In the genomic region with DNA sequence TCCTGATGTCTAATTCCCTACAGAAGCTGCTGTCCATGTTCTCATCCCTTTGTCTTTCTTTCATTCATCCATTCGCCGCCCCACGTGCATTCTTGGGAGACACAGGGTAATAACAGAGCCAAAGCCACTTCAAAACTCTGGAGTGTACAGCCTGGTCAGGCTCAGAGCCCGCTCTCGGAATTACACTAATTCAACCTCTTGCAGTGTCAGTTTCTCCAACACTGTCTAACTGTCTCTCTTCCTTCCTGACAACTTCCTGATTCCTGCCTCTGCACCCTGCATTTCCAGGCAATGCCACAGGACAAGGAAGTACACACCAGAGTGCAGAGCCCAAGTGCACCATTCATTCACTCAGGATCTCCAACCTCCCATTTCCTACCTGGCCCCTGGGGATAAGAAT, we compare ENCODE assay signal across 20 mouse cellular contexts. TPM values are rescaled to one million over a fixed set of nuclear protein-coding genes. Genes with fewer than 3 reads are reported as not detected.
DNase-seq lines count a peak whose midpoint lies in the region; ATAC-seq and TF ChIP-seq lines count a peak whose summit lies in the region.
"Had no signal": no experiment of that assay in that cellular context is flagged by ENCODE, and none has a peak within 500 bp of the region (broad histone marks: within the 10 kb centered on the region; RNA-seq: fewer than 3 reads in every experiment).

No protein-coding gene starts in this region.

- peaks cover 3% of the 10 kb centered on the region for H3K4me1 ChIP-seq in heart, adult 2 months (ENCODE audit: control insufficient read depth, insufficient read depth, low read length)
- peaks cover 15% of the 10 kb centered on the region for H3K4me1 ChIP-seq in lung, adult 2 months (ENCODE audit: control insufficient read depth, insufficient read depth, low read length)
- peaks cover 15% of the 10 kb centered on the region for H3K4me1 ChIP-seq in bone marrow, adult 2 months (ENCODE audit: control insufficient read depth, insufficient read depth, low read length)

- H3K9ac ChIP-seq in heart, adult 2 months (ENCODE audit: low read depth, low read length): no peak overlapping the region
- H3K9ac ChIP-seq: forebrain, embryonic 13.5 days; hindbrain, embryonic 12.5 days; hindbrain, embryonic 15.5 days had no signal

- WGBS in heart, adult 2 months: 79% methylated on average over 5 of the region's 5 CpGs
- WGBS in lung, adult 2 months: 72% methylated on average over 5 of the region's 5 CpGs
- WGBS in bone marrow, adult 2 months: 55% methylated on average over 5 of the region's 5 CpGs

- TF ChIP-seq POLR2A in heart, adult 2 months (IDR thresholded peaks at IDR 0.05; ENCODE audit: insufficient read depth, low read depth, low read length): no peak
- no peak for TF ChIP-seq POLR2A in lung, adult 2 months (IDR thresholded peaks at IDR 0.05; ENCODE audit: borderline replicate concordance, extremely low read depth, low read depth, low read length)
- TF ChIP-seq POLR2A in bone marrow, adult 2 months (IDR thresholded peaks at IDR 0.05; ENCODE audit: borderline replicate concordance, control insufficient read depth, low read depth, low read length): no peak

- no peak for TF ChIP-seq CTCF in heart, adult 2 months (IDR thresholded peaks at IDR 0.05)
- no peak for TF ChIP-seq CTCF in lung, adult 2 months (IDR thresholded peaks at IDR 0.05; ENCODE audit: insufficient read depth, low read length)
- TF ChIP-seq CTCF in bone marrow, adult 2 months (IDR thresholded peaks at IDR 0.05; ENCODE audit: control insufficient read depth, insufficient read depth, low read length): no peak

- no peak for TF ChIP-seq EP300 in heart, adult 2 months (IDR thresholded peaks at IDR 0.05; ENCODE audit: insufficient read depth, low read depth, low read length)

- no peak overlapping the region for H3K27ac ChIP-seq in heart, adult 2 months
- peak overlapping the region; percentile 27; the same call in 1 of the 2 replicates for H3K27ac ChIP-seq in bone marrow, adult 2 months (ENCODE audit: control insufficient read depth, insufficient read depth, low read depth, low read length, poor library complexity)
- H3K27ac ChIP-seq: forebrain, embryonic 10.5 days; forebrain, embryonic 13.5 days; gastrocnemius, adult 2 months; hindbrain, embryonic 12.5 days; hindbrain, embryonic 15.5 days had no signal

- DNase-seq in heart, adult 11 months: peak; percentile 79
- DNase-seq in heart, adult 2 months: no peak
- peak; percentile 19 for DNase-seq in lung, postnatal 36 days
- no peak for DNase-seq in lung, adult 2 months
- no peak for DNase-seq in thymus, postnatal 36 days
- DNase-seq: adrenal gland, adult 8-10 months; adrenal gland, postnatal 25 days; cerebellum, adult 18-20 months; cerebellum, adult 9-10 months; cerebellum, postnatal 14 days; gastrocnemius, adult 2 months; gastrocnemius, postnatal 14 days had no signal

- intact Hi-C loops in heart, adult 2 months (cut with DNase I): no loop called here

- no peak overlapping the region for H3K4me3 ChIP-seq in heart, adult 2 months
- H3K4me3 ChIP-seq in lung, adult 2 months (replicated peaks; ENCODE audit: extremely low read depth, low read depth, low read length): no peak overlapping the region
- H3K4me3 ChIP-seq in bone marrow, adult 2 months (replicated peaks; ENCODE audit: control insufficient read depth, low read depth, low read length): no peak overlapping the region
- H3K4me3 ChIP-seq: forebrain, embryonic 10.5 days; forebrain, embryonic 13.5 days; gastrocnemius, adult 2 months; hindbrain, embryonic 12.5 days; hindbrain, embryonic 15.5 days had no signal

- H3K27me3 ChIP-seq in heart, adult 2 months (ENCODE audit: control insufficient read depth, insufficient read depth, low read length): no peaks in the 10 kb centered on the region
- H3K27me3 ChIP-seq: forebrain, embryonic 13.5 days; hindbrain, embryonic 12.5 days; hindbrain, embryonic 15.5 days had no signal

- peaks cover 1% of the 10 kb centered on the region for H3K36me3 ChIP-seq in heart, adult 2 months (ENCODE audit: control insufficient read depth, insufficient read depth, low read length)
- H3K36me3 ChIP-seq: hindbrain, embryonic 12.5 days; hindbrain, embryonic 15.5 days had no signal

- H3K79me2 ChIP-seq in heart, adult 2 months (replicated peaks; ENCODE audit: control insufficient read depth, insufficient read depth, low read length): no peaks in the 10 kb centered on the region

- ATAC-seq in megakaryocyte, adult 5-6 weeks (ENCODE audit: poor library complexity, severe bottlenecking): peak; percentile 25
- ATAC-seq: activated CD4-positive, CD25-positive, alpha-beta regulatory T cell, adult 4 months; forebrain, embryonic 13.5 days; forebrain, embryonic 16.5 days had no signal

RNA-seq across cellular contexts. Expression of gene Fam49b, which starts 58.4 kb away (rescaled TPM):
- 10 to 100 TPM; 23.7 to 28.0 TPM for total RNA-seq in heart, adult 2 months (2021)
- polyA plus RNA-seq in heart, adult 2 months (2012; rRNA removed): 8.4 and 16.2 TPM in 2 replicates
- 19.1 and 23.1 TPM in 2 replicates for polyA plus RNA-seq in lung, adult 2 months (2012; rRNA removed)
- 32.8 and 51.2 TPM in 2 replicates for polyA plus RNA-seq in bone marrow, adult 2 months (2011; ENCODE audit: insufficient read depth, insufficient read length, low replicate concordance, missing spikeins)
- total RNA-seq in megakaryocyte, adult 5-6 weeks (2015): 730 and 796 TPM in 2 replicates
- total RNA-seq in megakaryocyte, adult 5-6 weeks (2017): 481 and 508 TPM in 2 replicates

Comparison
In these comparisons a context has a peak if more than half of its experiments do, and no peak if none do; other contexts are left out.
1. DNase-seq: peak in heart, adult 11 months (single experiment) and lung, postnatal 36 days (single experiment); none in heart, adult 2 months (0 of 2), lung, adult 2 months (single experiment) and thymus, postnatal 36 days (0 of 2).